Mouse (Mus musculus) kidney, adult 2 months (tissue): ENCODE results near the gene Stambp.

Experiments used
- CTCF ChIP-seq: fragments of 200-500 bp; conservative IDR thresholded peaks from 2 replicates; pipeline ENCODE4 v1.5.1; 2011; ENCODE audit warnings: low read depth, mild to moderate bottlenecking, control low read depth, low read length, moderate library complexity, mixed read lengths; ENCODE audit not compliant: insufficient read depth, insufficient read length
- POLR2A ChIP-seq: fragments of 200-500 bp; IDR thresholded peaks from one replicate; pipeline ENCODE4 v1.6.1; 2011; ENCODE audit warnings: low read depth, low read length, control low read depth

DNA sequence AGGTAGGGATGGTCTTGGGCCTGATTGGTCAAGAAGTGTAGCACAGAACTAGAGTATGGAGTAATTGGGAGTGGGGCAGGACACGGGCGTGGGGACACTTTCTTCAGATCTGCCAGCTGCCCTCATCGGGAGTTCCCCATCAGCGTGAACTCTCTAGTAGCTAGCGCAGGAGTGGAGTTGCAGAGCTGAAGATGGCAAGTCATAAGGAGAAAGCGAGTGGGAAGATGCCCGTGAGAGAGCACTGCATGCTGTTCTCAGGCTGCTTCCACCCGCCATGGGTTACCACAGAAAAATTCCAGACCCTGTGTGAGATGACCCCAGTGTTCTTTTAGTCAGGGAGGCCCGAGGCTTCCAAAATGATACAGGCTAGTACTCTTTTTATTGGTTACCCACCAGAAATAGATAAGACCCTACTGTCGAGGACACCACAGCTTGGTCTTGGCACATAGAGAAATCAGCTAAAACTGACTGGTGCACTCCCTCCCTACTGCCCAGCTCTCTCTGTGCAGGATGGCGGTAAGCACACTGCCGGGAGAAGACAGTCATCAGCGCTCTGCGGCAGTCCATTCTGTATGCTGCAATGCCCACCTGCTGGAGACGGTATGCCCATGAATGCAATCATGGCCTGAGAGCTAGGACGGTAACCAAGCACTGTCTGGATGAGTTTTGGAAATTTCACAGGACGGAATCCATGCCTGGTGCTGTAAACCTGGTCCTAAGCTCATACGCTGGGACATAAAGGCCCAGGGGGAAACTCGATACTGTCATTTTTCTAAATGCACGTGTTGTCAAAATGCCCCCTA lies 9.8 kb upstream of the Stambp start:
- TF ChIP-seq POLR2A = no peak
- TF ChIP-seq CTCF = no peak
